Mouse (Mus musculus) testis, adult 2 months (tissue): Measurements from ENCODE around the gene Stard13. TPM values are rescaled to one million over a fixed set of nuclear protein-coding genes. Genes with fewer than 3 reads are reported as not detected.
A peak's percentile ranks its signal among the peaks of the same experiment; 100 is the strongest.

Experiments used
- H3K27ac ChIP-seq: fragments of 200-500 bp; 2 replicates; pipeline ENCODE4 v1.5.1; 2012; ENCODE audit warnings: low read depth, low read length; ENCODE audit not compliant: control insufficient read depth, insufficient read depth
- H3K27me3 ChIP-seq: fragments of 200-500 bp; 2 replicates; pipeline ENCODE4 v1.6.1; 2012; ENCODE audit warnings: mild to moderate bottlenecking, low read length, moderate library complexity; ENCODE audit not compliant: control insufficient read depth, insufficient read depth
- H3K36me3 ChIP-seq: fragments of 200-500 bp; 2 replicates; pipeline ENCODE4 v1.6.1; 2012; ENCODE audit warnings: mild to moderate bottlenecking, low read length; ENCODE audit not compliant: control insufficient read depth, insufficient read depth
- H3K4me1 ChIP-seq: fragments of 200-500 bp; 2 replicates; pipeline ENCODE4 v1.6.1; 2012; ENCODE audit warnings: low read length; ENCODE audit not compliant: control insufficient read depth, insufficient read depth
- H3K4me3 ChIP-seq: fragments of 200-500 bp; 2 replicates; pipeline ENCODE4 v1.5.1; 2012; ENCODE audit warnings: low read depth, mild to moderate bottlenecking, low read length, moderate library complexity, mixed read lengths; ENCODE audit not compliant: control insufficient read depth
- CTCF ChIP-seq: fragments of 200-500 bp; IDR thresholded peaks from 2 replicates; pipeline ENCODE4 v1.5.1; 2012; ENCODE audit warnings: low read depth, mild to moderate bottlenecking, inconsistent platforms, low read length, moderate library complexity; ENCODE audit not compliant: control insufficient read depth, insufficient read depth, insufficient replicate concordance
- POLR2A ChIP-seq: fragments of 200-500 bp; IDR thresholded peaks from 2 replicates; pipeline ENCODE4 v1.6.1; 2012; ENCODE audit warnings: low read depth, mild to moderate bottlenecking, inconsistent platforms, low read length, moderate library complexity; ENCODE audit not compliant: control insufficient read depth
- polyA plus RNA-seq: library from polyadenylated mRNA; depleted of rRNA; stranded (reverse); fragments of >200 nt; gene quantifications from 2 replicates; pipeline ENCODE4 v1.2.3, GENCODE M21; 2012

Stard13 gene
- polyA plus RNA-seq, 1 experiment, result 3.3 TPM

- no peak overlapping the region for H3K27ac ChIP-seq
- peak; percentile 78; the same call in 1 of the 2 replicates for TF ChIP-seq POLR2A
- no peak for TF ChIP-seq CTCF
- H3K4me1 ChIP-seq, result peaks cover 9% of the 10 kb centered on the region
- H3K4me3 ChIP-seq, result peak overlapping the region; percentile 30
- H3K27me3 ChIP-seq, result no peaks in the 10 kb centered on the region; the same call in 1 of the 2 replicates
- no peaks in the 10 kb centered on the region for H3K36me3 ChIP-seq
These were observed 5.2 kb downstream of the Stard13 start for GRCm38 (mm10) chr5:151228367-151229005.

- Histone ChIP-seq H3K36me3 (no peaks in the 10 kb centered on the region), H3K27ac (no peak overlapping the region), H3K4me1 (no peaks in the 10 kb centered on the region), H3K27me3 (no peaks in the 10 kb centered on the region), H3K4me3 (no peak overlapping the region)
- TF ChIP-seq POLR2A, result no peak
These were observed 9.8 kb downstream of the Stard13 start for GRCm38 (mm10) chr5:151223696-151224366.

- Histone ChIP-seq H3K4me3 (no peak overlapping the region), H3K27me3 (no peaks in the 10 kb centered on the region), H3K27ac (no peak overlapping the region), H3K36me3 (no peaks in the 10 kb centered on the region), H3K4me1 (no peaks in the 10 kb centered on the region)
- TF ChIP-seq CTCF (no peak), POLR2A (no peak)
These were observed 10.8 kb downstream of the Stard13 start for GRCm38 (mm10) chr5:151222791-151223190.

DNA sequence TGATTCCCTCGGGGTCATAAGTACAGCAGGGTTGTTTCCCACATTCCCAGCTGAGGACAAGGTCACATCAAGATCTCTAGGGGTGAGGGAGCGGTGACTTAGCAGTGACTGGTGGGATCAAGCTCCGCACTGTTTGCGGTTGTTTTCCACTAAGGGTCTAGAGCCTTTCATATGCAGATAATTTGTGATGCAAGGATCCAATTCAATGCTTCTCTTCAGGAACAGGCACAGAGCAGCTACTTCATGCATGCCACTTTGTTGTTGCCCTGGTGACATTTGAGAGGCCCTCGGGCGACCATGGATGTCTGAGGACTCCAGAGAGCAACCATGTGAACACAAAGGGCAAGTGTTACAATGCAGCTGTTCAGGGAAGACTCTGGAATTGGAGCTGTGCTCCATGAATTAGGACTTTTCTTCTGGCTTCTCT, 14.9 kb downstream of the Stard13 start:
- TF ChIP-seq POLR2A, result no peak
- no peak for TF ChIP-seq CTCF
- Histone ChIP-seq H3K36me3 (no peaks in the 10 kb centered on the region), H3K4me3 (no peak overlapping the region), H3K27me3 (no peaks in the 10 kb centered on the region), H3K27ac (no peak overlapping the region), H3K4me1 (no peaks in the 10 kb centered on the region)

DNA sequence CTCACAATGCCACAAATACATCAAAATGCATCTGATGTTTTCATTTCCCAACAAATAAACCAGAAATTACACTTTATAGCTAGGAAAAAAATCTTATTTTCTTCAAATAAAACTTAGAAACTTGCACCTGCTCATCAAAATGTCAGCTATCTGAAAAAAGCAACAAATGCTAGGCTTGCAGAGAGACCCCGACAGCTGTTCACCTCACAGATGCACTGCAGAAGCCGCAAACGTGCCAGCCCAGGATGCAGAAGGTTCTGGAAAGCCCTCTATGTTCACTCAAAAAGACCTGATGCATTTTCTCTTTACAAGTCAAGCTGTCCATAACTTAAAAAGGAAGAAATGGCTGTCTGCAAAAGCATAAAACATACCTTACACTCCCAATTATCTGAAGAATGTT, 20.5 kb downstream of the Stard13 start:
- Histone ChIP-seq H3K4me3 (no peak overlapping the region), H3K36me3 (no peaks in the 10 kb centered on the region), H3K4me1 (no peaks in the 10 kb centered on the region), H3K27ac (no peak overlapping the region), H3K27me3 (no peaks in the 10 kb centered on the region)
- no peak for TF ChIP-seq CTCF
- TF ChIP-seq POLR2A, result no peak

GRCm38 (mm10) chr5:151210869-151211268, 22.8 kb downstream of the Stard13 start:
- Histone ChIP-seq H3K4me1 (no peaks in the 10 kb centered on the region), H3K36me3 (no peaks in the 10 kb centered on the region), H3K27ac (no peak overlapping the region), H3K27me3 (no peaks in the 10 kb centered on the region), H3K4me3 (no peak overlapping the region)
- no peak for TF ChIP-seq CTCF

GRCm38 (mm10) chr5:151210060-151210459, 23.6 kb downstream of the Stard13 start:
- Histone ChIP-seq H3K4me3 (no peak overlapping the region), H3K27ac (no peak overlapping the region), H3K36me3 (no peaks in the 10 kb centered on the region), H3K4me1 (no peaks in the 10 kb centered on the region), H3K27me3 (no peaks in the 10 kb centered on the region)
- no peak for TF ChIP-seq CTCF
- TF ChIP-seq POLR2A, result no peak
